Mouse (Mus musculus): ENCODE results near the gene Tnnt2. TPM values are rescaled to one million over a fixed set of nuclear protein-coding genes. Genes with fewer than 3 reads are reported as not detected.

Gene Tnnt2
- polyA plus RNA-seq, 1 experiment from 2014 or later: 48.4 TPM

- Histone ChIP-seq H3K27me3 (ENCODE audit: control insufficient read depth, insufficient read depth, low read length) (no peaks in the 10 kb centered on the region), H3K36me3 (ENCODE audit: control insufficient read depth, insufficient read depth, low read length) (no peaks in the 10 kb centered on the region), H3K4me1 (ENCODE audit: control insufficient read depth, insufficient read depth, low read length) (peaks cover 15% of the 10 kb centered on the region; the same call in 1 of the 2 replicates), H3K27ac (ENCODE audit: low read length) (no peak overlapping the region), H3K4me2 (ENCODE audit: low read depth, low read length) (no peak overlapping the region), H3K4me3 (replicated peaks; ENCODE audit: low read length) (no peak overlapping the region), H3K9ac (ENCODE audit: low read length) (no peak overlapping the region), H3K9me3 (replicated peaks; ENCODE audit: control insufficient read depth, low read length) (no peaks in the 10 kb centered on the region)
- WGBS: 68% methylated on average over 6 of the region's 6 CpGs
- ATAC-seq (ENCODE audit: insufficient read depth, low FRiP score): no peak
These were observed 1.8 kb upstream of the Tnnt2 start for GRCm38 (mm10) chr1:135834206-135834859.

GRCm38 (mm10) chr1:135834983-135835382 lies 1.2 kb upstream of the Tnnt2 start:
- Histone ChIP-seq H3K9ac (ENCODE audit: low read length) (no peak overlapping the region), H3K27me3 (ENCODE audit: control insufficient read depth, insufficient read depth, low read length) (no peaks in the 10 kb centered on the region), H3K27ac (ENCODE audit: low read length) (no peak overlapping the region), H3K4me2 (ENCODE audit: low read depth, low read length) (no peak overlapping the region), H3K4me1 (ENCODE audit: control insufficient read depth, insufficient read depth, low read length) (peaks cover 15% of the 10 kb centered on the region; the same call in 1 of the 2 replicates), H3K36me3 (ENCODE audit: control insufficient read depth, insufficient read depth, low read length) (no peaks in the 10 kb centered on the region), H3K4me3 (replicated peaks; ENCODE audit: low read length) (no peak overlapping the region), H3K9me3 (replicated peaks; ENCODE audit: control insufficient read depth, low read length) (no peaks in the 10 kb centered on the region)
- 79% methylated on average over 8 of the region's 8 CpGs for WGBS
- ATAC-seq (ENCODE audit: insufficient read depth, low FRiP score): no peak

DNA sequence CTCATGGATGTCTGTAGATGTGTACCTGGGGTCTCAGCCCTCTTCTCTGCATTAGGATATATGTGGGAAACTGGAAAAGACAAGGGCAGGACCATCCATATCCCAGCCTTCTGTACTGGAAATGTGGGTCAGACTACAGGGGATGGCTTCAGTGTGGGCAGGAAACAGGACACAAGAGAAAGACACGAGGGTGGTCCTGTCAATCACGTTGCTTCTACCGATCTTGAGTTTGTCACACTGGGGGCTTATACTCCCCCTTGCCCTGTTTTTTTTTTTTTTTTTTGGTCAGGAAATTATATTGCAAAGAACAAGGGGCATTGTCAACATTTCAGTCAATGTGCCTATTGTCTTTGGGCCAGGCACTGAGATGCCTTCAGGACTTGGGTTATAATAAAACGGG lies 2.5 kb downstream of the Tnnt2 start:
- H3K4me2 ChIP-seq (ENCODE audit: low read depth, low read length): no peak overlapping the region
- 65% methylated on average over 4 of the region's 4 CpGs for WGBS
- H3K4me1 ChIP-seq (ENCODE audit: control insufficient read depth, insufficient read depth, low read length): peaks cover 10% of the 10 kb centered on the region; the same call in 1 of the 2 replicates
- no peaks in the 10 kb centered on the region for H3K27me3 ChIP-seq (ENCODE audit: control insufficient read depth, insufficient read depth, low read length)
- no peaks in the 10 kb centered on the region for H3K9me3 ChIP-seq (replicated peaks; ENCODE audit: control insufficient read depth, low read length)
- no peak for ATAC-seq (ENCODE audit: insufficient read depth, low FRiP score)
- H3K27ac ChIP-seq (ENCODE audit: low read length): no peak overlapping the region
- H3K4me3 ChIP-seq (replicated peaks; ENCODE audit: low read length): no peak overlapping the region
- H3K9ac ChIP-seq (ENCODE audit: low read length): no peak overlapping the region
- no peaks in the 10 kb centered on the region for H3K36me3 ChIP-seq (ENCODE audit: control insufficient read depth, insufficient read depth, low read length)

DNA sequence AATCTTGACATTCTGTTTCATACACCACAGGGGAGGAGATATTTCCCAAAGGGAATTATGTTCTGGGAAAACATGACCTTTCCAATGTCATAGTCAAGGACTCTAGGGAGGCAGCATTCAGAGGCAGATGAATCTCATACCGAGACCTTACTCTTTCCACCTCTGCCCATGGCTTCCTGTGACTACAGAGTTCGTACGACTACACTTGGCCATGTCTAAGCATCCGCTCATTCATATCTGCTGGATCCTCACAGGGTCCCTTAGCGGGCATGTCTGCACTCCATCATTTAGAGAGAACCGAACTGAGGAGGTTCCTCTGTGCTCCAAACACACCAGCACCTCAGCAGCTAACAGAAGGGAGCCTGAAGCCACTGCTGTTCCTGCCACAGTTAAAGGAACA lies 2.9 kb downstream of the Tnnt2 start:
- 86% methylated on average over 6 of the region's 6 CpGs for WGBS
- Histone ChIP-seq H3K9me3 (replicated peaks; ENCODE audit: control insufficient read depth, low read length) (no peaks in the 10 kb centered on the region), H3K27ac (ENCODE audit: low read length) (no peak overlapping the region), H3K9ac (ENCODE audit: low read length) (no peak overlapping the region), H3K36me3 (ENCODE audit: control insufficient read depth, insufficient read depth, low read length) (no peaks in the 10 kb centered on the region), H3K4me3 (replicated peaks; ENCODE audit: low read length) (no peak overlapping the region), H3K27me3 (ENCODE audit: control insufficient read depth, insufficient read depth, low read length) (no peaks in the 10 kb centered on the region), H3K4me1 (ENCODE audit: control insufficient read depth, insufficient read depth, low read length) (peaks cover 10% of the 10 kb centered on the region; the same call in 1 of the 2 replicates), H3K4me2 (ENCODE audit: low read depth, low read length) (no peak overlapping the region)
- ATAC-seq (ENCODE audit: insufficient read depth, low FRiP score): no peak

GRCm38 (mm10) chr1:135840675-135841395 lies 4.7 kb downstream of the Tnnt2 start:
- no peak overlapping the region for H3K27ac ChIP-seq (ENCODE audit: low read length)
- no peaks in the 10 kb centered on the region for H3K27me3 ChIP-seq (ENCODE audit: control insufficient read depth, insufficient read depth, low read length)
- WGBS: 65% methylated on average over 15 of the region's 15 CpGs
- no peak overlapping the region for H3K4me2 ChIP-seq (ENCODE audit: low read depth, low read length)
- no peaks in the 10 kb centered on the region for H3K9me3 ChIP-seq (replicated peaks; ENCODE audit: control insufficient read depth, low read length)
- no peaks in the 10 kb centered on the region for H3K36me3 ChIP-seq (ENCODE audit: control insufficient read depth, insufficient read depth, low read length)
- no peak overlapping the region for H3K4me3 ChIP-seq (replicated peaks; ENCODE audit: low read length)
- H3K9ac ChIP-seq (ENCODE audit: low read length): no peak overlapping the region
- no peak for ATAC-seq (ENCODE audit: insufficient read depth, low FRiP score)
- H3K4me1 ChIP-seq (ENCODE audit: control insufficient read depth, insufficient read depth, low read length): peaks cover 5% of the 10 kb centered on the region; the same call in 1 of the 2 replicates

DNA sequence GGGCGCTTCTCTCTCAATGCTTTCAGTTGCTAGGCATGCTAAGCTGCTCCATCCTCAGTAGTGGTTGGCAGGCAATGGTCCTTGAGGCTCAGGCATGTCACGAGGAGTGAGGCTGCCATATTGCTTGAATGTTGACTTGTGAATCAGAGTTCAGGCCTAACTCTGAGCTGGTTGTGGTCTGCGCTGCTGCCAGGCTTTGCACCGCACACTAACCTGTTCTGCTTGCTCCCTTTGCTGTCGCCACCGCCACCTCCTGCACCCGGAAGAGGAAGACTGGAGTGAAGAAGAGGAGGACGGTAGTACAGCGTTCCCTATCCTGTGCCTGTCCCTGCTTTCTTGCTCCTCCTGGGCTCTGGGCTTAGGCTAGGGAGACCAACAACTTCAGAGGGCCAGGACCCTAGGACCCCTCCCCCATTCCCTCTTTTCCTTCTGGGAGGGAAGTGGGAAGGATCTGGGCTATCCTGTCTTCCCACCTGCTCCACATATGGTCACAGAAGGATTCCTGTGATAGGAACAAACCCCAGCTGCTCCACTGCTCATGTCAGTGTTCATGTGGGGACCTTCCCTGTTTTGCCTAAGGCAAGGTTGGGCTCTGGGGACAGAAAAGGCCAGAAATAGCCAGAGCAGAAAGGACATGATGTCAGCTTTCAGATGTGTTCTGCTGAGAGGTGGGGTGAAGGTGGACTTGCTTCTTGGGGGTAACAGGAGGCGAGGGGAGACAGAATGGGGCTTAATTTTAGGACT lies 7.5 kb downstream of the Tnnt2 start:
- Histone ChIP-seq H3K27me3 (ENCODE audit: control insufficient read depth, insufficient read depth, low read length) (no peaks in the 10 kb centered on the region), H3K36me3 (ENCODE audit: control insufficient read depth, insufficient read depth, low read length) (no peaks in the 10 kb centered on the region), H3K9me3 (replicated peaks; ENCODE audit: control insufficient read depth, low read length) (no peaks in the 10 kb centered on the region), H3K4me2 (ENCODE audit: low read depth, low read length) (no peak overlapping the region), H3K4me3 (replicated peaks; ENCODE audit: low read length) (no peak overlapping the region), H3K27ac (ENCODE audit: low read length) (no peak overlapping the region), H3K4me1 (ENCODE audit: control insufficient read depth, insufficient read depth, low read length) (no peaks in the 10 kb centered on the region), H3K9ac (ENCODE audit: low read length) (no peak overlapping the region)
- WGBS: 89% methylated on average over 10 of the region's 10 CpGs
- ATAC-seq (ENCODE audit: insufficient read depth, low FRiP score): no peak

GRCm38 (mm10) chr1:135844481-135844880 lies 8.3 kb downstream of the Tnnt2 start:
- Histone ChIP-seq H3K4me1 (ENCODE audit: control insufficient read depth, insufficient read depth, low read length) (no peaks in the 10 kb centered on the region), H3K27ac (ENCODE audit: low read length) (no peak overlapping the region), H3K9me3 (replicated peaks; ENCODE audit: control insufficient read depth, low read length) (no peaks in the 10 kb centered on the region), H3K27me3 (ENCODE audit: control insufficient read depth, insufficient read depth, low read length) (no peaks in the 10 kb centered on the region), H3K4me3 (replicated peaks; ENCODE audit: low read length) (no peak overlapping the region), H3K36me3 (ENCODE audit: control insufficient read depth, insufficient read depth, low read length) (no peaks in the 10 kb centered on the region), H3K9ac (ENCODE audit: low read length) (no peak overlapping the region), H3K4me2 (ENCODE audit: low read depth, low read length) (no peak overlapping the region)
- no peak for ATAC-seq (ENCODE audit: insufficient read depth, low FRiP score)
- WGBS: 63% methylated on average over 6 of the region's 6 CpGs

DNA sequence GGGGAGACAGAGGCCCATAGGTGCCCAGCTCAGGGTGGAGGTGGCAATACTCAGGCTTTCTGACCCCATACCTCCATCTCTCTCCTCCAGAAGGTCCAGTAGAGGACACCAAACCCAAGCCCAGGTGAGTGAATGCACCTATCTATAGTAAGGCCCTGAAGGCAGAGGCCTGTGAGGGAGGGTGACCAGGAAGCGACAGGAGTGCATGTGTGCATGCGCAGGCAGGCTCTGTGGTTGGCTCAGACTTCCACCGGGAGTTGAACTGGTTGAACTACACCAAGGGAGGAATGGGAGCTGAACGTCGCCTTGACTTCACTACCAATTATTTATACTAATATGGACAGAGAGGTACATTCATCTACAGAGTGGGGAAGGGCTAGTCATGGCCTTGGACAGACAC lies 10.5 kb downstream of the Tnnt2 start:
- H3K4me2 ChIP-seq (ENCODE audit: low read depth, low read length): no peak overlapping the region
- no peak overlapping the region for H3K9ac ChIP-seq (ENCODE audit: low read length)
- ATAC-seq (ENCODE audit: insufficient read depth, low FRiP score): no peak
- H3K36me3 ChIP-seq (ENCODE audit: control insufficient read depth, insufficient read depth, low read length): no peaks in the 10 kb centered on the region
- 78% methylated on average over 5 of the region's 5 CpGs for WGBS
- no peak overlapping the region for H3K27ac ChIP-seq (ENCODE audit: low read length)
- H3K27me3 ChIP-seq (ENCODE audit: control insufficient read depth, insufficient read depth, low read length): no peaks in the 10 kb centered on the region
- H3K4me1 ChIP-seq (ENCODE audit: control insufficient read depth, insufficient read depth, low read length): 0 out of 2 replicates have a peak, but pooled peaks cover 3% of the 10 kb centered on the region
- no peaks in the 10 kb centered on the region for H3K9me3 ChIP-seq (replicated peaks; ENCODE audit: control insufficient read depth, low read length)
- H3K4me3 ChIP-seq (replicated peaks; ENCODE audit: low read length): no peak overlapping the region

GRCm38 (mm10) chr1:135847139-135847562 lies 11.0 kb downstream of the Tnnt2 start:
- Histone ChIP-seq H3K27ac (ENCODE audit: low read length) (no peak overlapping the region), H3K27me3 (ENCODE audit: control insufficient read depth, insufficient read depth, low read length) (no peaks in the 10 kb centered on the region), H3K9ac (ENCODE audit: low read length) (no peak overlapping the region), H3K4me3 (replicated peaks; ENCODE audit: low read length) (no peak overlapping the region), H3K4me2 (ENCODE audit: low read depth, low read length) (no peak overlapping the region), H3K4me1 (ENCODE audit: control insufficient read depth, insufficient read depth, low read length) (0 out of 2 replicates have a peak, but pooled peaks cover 7% of the 10 kb centered on the region), H3K36me3 (ENCODE audit: control insufficient read depth, insufficient read depth, low read length) (no peaks in the 10 kb centered on the region), H3K9me3 (replicated peaks; ENCODE audit: control insufficient read depth, low read length) (no peaks in the 10 kb centered on the region)
- 29% methylated on average over 6 of the region's 6 CpGs for WGBS
- no peak for ATAC-seq (ENCODE audit: insufficient read depth, low FRiP score)

Measured in stomach, embryonic 16.5 days (tissue).